Mouse (Mus musculus) cerebellum, postnatal 10 days (tissue): ENCODE data around the gene Prr7.

Experiments
- DNase-seq, 2 experiments: peaks; one replicate each; pipeline ENCODE4 v3.0.0; 2021; ENCODE audit warnings: mixed read lengths in 2 of 2

The Prr7 gene

DNA sequence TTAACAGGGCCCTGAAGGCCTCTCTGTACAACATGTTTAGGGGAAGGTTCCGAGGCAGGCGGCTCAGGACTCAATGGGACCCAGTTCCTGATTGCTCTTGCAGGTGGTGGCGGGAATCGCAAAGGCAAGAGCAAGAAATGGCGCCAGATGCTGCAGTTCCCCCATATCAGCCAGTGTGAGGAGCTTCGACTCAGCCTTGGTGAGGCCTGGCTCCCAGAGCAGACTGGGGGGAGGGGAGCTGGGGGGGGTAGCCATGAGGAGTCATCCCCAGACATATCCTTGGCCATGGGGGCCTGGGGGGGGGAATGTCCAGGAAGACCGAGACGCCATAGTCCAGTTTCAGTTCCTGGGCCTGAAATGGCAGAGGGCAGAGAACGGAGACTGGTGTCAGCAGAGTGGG is 14.9 kb upstream of the Prr7 start:
- peak in 1 of 2 experiments; percentile 19 for DNase-seq

- DNase-seq, result peak in 1 of 2 experiments; percentile 15
These were observed 14.2 kb upstream of the Prr7 start for GRCm38 (mm10) chr13:55449679-55450441.

GRCm38 (mm10) chr13:55450511-55450980 is 13.5 kb upstream of the Prr7 start:
- DNase-seq, result peak; percentile 72 to 85

GRCm38 (mm10) chr13:55451296-55451695 is 12.8 kb upstream of the Prr7 start:
- peak in 1 of 2 experiments; percentile 18 for DNase-seq

- DNase-seq, result peak; percentile 53 to 57
These were observed 12.1 kb upstream of the Prr7 start for GRCm38 (mm10) chr13:55451785-55452549.

- peak in 1 of 2 experiments; percentile 11 for DNase-seq
These were observed 1.1 kb upstream of the Prr7 start for GRCm38 (mm10) chr13:55462965-55463364.

DNA sequence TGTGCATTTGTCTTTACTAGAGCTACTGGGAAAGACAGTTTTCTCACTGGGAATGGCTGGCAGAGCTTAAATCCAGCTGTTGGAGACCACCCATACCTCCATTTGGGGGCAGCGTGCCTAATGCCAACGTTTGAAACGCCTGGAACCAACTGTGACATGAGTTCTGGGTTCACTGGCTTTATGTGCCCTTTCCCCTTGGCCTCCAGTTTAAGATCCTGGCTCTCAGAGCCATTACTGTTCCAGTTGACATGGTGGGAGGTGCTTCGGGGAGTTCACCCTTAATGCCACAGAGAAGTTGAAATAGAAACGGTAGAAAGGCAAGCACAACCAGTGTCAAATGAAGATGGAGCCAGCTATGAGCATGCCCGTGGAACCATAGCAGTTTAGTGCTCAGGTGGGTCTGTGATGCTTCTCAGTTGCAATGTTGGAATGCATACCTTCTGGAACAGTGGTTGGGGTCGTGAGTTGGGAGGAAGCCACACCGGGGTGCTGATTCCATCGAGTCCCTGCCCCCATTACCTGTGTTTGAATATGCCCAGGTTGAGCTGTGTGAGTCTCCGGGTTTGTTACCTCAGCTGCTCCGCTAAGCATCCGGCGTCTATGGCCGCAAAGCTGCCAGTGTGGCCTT is 554 bp upstream of the Prr7 start:
- DNase-seq, result no peak

GRCm38 (mm10) chr13:55465184-55465583 is 1.1 kb downstream of the Prr7 start:
- DNase-seq, result peak; percentile 61 to 63

DNA sequence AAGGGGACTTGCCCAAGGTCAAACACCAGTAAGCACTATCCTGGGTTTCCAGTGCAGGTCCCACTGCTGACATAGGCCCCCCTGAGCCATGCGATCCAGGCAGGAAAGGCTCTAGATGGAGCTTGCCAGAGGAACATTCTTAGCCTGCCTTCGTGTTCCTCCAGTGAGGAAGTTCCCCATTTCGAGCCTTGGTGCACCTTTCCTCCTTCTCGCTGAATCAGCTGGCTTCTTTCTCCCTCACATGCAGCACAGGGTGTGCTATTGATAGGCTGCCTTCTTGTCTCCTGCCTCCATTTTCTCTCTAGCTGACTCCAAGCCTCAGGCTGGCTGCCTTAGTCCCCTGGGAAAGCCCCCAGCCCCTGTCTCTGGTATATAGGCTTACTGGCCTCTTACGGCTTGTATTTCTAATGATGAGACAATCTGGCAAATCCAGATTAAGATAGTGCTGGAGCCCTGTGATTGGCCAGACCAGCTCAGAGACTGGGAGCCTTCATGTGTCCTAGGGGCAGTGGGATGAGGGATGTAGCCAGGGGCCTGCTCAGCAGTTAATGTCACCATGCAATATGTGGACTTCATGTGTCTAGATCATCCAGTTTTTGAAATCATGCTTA is 1.9 kb downstream of the Prr7 start:
- DNase-seq, result no peak

DNA sequence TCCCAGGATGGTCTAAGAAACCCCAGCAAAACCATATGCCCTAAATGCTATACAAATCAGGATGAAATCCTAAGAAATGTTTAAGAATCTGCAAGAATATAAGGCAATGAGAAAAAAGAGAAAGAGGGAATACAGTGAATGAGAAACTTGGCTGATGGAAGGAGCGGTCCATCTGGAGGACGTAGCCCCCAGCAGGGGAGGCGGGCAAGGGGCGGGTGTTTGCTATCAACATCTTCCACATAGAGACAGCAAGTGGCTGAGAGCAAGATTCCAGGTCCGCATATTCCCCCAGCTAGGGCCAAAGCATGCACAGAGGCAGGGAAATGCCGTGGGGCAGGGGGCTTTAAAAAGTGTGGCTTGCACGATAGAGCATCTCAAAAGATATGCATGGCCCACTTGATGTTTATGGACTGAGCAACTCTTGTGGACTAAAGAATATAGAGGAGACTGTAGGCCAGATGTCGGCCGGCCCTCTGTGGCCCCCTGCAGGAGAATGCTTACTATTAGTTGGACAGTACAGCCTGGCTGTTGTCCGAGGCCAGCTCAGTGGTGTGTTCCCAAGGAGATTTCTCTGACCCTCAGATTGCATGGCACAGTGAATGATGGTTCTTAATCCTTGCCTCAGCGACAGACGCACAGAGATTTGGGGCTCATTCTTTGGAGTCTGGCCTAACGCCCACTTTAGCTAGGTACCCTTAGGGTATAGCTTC is 4.9 kb downstream of the Prr7 start:
- peak; percentile 53 to 64 for DNase-seq

DNA sequence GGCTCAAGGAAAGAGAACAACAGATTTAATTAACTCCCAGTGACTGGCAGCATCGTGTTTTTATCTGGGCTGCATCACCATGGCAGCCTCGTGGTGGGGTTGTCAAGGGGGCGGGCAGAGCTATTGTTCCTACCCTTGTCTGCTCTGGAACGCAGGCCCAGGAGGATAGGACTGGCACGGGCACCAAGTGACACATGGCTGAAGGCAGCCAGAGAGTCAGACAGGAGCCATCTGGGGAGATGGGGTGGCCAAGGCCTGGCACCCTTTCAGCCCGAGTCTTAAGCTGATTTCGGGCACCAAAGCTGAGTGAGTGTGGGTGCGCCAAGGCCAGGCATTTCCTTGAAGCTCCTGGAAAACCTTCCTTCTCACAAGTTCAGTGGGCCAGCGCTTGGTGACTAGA is 6.3 kb downstream of the Prr7 start:
- DNase-seq, result peak; percentile 95 to 96

GRCm38 (mm10) chr13:55471156-55471818 is 7.2 kb downstream of the Prr7 start:
- peak; percentile 95 to 96 for DNase-seq

DNA sequence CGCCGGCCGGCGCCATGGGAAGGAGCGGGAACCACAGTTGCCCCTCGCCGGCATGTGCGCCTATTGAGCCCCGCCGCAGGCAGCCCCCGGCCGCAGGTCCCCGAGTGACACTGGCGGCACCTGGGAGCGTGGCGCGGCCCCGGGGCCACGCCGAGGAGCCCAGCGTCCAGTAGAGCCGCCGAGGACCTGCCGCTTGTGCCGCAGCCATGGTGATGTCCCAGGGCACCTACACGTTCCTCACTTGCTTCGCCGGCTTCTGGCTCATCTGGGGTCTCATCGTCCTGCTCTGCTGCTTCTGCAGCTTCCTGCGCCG is 7.7 kb downstream of the Prr7 start:
- DNase-seq, result no peak

DNA sequence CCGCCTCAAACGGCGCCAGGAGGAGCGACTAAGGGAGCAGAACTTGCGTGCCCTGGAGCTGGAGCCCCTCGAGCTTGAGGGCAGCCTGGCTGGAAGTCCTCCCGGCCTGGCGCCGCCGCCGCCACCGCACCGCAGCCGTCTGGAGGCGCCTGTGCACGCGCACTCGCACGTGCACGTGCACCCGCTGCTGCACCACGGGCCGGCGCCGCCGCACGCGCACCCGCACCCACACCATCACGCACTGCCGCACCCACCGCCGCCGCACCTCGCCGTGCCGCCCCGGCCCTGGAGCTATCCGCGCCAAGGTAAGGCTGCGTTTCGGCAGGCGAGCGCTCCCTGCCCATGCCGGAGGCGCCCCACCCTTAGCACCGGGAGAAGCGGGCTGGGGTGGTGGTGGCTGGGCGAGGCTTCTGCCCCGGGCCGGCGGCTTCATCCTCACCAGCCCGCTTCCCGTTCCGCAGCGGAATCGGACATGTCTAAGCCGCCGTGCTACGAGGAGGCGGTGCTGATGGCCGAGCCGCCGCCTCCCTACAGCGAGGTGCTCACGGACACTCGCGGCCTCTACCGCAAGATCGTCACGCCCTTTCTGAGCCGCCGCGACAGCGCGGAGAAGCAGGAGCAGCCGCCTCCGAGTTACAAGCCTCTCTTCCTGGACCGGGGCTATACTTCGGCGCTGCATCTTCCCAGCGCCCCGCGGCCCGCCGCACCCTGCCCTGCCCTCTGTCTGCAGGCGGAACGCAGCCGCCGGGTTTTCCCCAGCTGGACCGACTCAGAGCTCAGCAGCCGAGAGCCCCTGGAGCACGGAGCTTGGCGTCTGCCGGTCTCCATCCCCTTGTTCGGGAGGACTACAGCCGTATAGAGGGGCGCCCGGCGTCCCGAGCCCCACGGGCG is 8.3 kb downstream of the Prr7 start:
- DNase-seq, result peak; percentile 81 to 84

DNA sequence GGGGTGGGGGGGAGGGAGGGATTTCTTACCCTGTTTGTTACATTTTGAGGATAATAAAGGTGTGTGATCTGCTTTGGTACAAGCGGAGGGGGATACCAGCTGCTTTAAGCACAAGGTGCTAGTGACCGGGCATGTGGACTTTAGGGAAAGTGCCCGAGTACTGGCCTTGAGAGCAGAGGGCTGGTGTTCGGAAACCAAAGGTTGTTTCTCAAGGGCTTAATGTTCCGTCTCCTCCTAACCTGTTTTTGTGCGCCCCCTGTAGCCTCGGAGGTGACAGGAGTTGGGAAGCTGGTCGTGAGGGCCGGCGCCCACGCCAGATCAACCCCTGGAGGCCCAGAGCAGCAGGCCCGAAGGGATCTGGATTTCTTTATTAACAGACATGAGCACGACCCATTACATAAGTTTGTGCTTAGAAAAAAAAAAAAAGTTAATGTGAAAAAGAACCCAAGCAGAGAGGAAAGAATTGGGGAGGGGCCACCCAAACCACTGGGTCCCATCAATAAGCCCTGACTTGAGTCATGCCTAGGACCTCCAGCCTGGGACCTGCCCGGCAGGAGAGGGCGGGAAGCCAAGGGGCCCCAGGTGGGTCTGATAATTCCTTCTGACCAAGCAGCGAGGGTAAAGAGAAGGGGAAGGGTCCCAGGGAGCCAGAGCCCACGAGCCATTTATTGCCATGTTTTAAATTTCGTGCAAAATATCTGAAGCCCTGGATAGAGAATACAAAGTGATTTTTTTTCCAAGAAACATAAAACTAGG is 9.2 kb downstream of the Prr7 start:
- DNase-seq, result peak; percentile 59 to 63

GRCm38 (mm10) chr13:55473961-55474360 is 9.9 kb downstream of the Prr7 start:
- DNase-seq, result peak; percentile 60 to 62

DNA sequence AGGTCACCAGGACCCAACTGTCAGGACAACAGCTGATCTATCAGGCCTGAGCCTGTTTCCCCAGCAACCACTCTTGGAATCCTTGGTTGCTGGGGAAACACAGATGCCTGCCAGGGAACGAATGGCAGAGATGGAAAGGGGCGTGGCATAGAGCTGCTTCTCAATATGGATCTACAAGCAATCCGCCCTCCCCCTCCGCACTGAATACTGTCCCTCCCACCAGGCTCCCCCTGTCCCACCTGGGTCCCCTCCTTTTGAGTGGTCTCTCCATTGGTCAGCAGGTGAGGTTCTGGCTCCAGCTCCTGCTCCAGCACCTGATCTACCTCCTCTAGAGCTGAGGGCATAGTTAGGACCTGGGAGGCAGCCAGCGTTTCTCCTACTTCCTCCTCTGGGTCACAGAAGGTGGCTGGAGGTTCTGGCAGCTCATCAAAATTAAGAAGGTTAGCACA is 10.6 kb downstream of the Prr7 start:
- DNase-seq, result peak; percentile 82 to 84

GRCm38 (mm10) chr13:55475750-55476149 is 11.7 kb downstream of the Prr7 start:
- no peak for DNase-seq

DNA sequence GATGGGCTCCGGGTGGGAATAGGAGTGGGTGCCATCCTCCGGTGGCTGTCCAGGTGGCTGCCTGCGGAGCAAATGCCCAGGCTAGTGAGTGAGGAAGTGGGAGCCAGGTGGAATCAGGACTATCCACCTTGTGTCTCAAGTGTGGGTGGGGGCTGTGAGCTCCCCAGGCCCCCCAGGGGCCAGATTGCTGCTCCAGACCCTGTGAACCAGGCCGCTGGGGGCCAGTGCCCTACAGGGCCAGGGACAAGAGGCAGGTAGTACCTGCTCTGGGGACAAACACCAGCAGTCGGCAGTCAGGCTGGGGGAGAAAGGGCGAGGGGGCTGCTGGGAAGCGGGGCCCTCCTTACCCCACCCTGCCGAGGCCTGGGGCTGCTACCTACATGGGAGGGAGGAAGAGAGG is 12.2 kb downstream of the Prr7 start:
- DNase-seq, result no peak

GRCm38 (mm10) chr13:55477492-55477891 is 13.4 kb downstream of the Prr7 start:
- DNase-seq, result peak in 1 of 2 experiments; percentile 10
